Mouse (Mus musculus): Measurements from ENCODE around the gene Serac1. TPM values are rescaled to one million over a fixed set of nuclear protein-coding genes. Genes with fewer than 3 reads are reported as not detected.
"Not testable (repeated sequence)": the region's sequence is repeated elsewhere in the genome, so short reads cannot be mapped to it uniquely, and the experiment has no call there.

Gene Serac1
- polyA plus RNA-seq, 2 experiments = 0.69 to 1.6 TPM

- no peak overlapping the region for H3K9ac ChIP-seq (replicated peaks)
- no peaks in the 10 kb centered on the region for H3K36me3 ChIP-seq (replicated peaks; ENCODE audit: control insufficient read depth, insufficient read depth, low read depth)
- H3K27me3 ChIP-seq (ENCODE audit: control insufficient read depth, insufficient read depth, low read length) = no peaks in the 10 kb centered on the region
- ATAC-seq (ENCODE audit: insufficient read depth) = no peak
- H3K4me3 ChIP-seq (ENCODE audit: insufficient read depth in 1 of 2, low read depth in 2 of 2, low read length in 2 of 2) = no peak overlapping the region
- H3K9me3 ChIP-seq (ENCODE audit: control insufficient read depth, low read length) = no peaks in the 10 kb centered on the region
- no peak overlapping the region for H3K27ac ChIP-seq
- H3K4me1 ChIP-seq (replicated peaks; ENCODE audit: control insufficient read depth in 2 of 2, insufficient read depth in 2 of 2, low read length in 1 of 2) = no peaks in the 10 kb centered on the region; a peak in 1 of 4 replicates
- no peak for DNase-seq (ENCODE audit: low read depth in 3 of 3, low spot score in 3 of 3)
- WGBS (ENCODE audit: insufficient replicate concordance) = 52% methylated on average over 8 of the region's 8 CpGs
- no peak overlapping the region for H3K4me2 ChIP-seq (ENCODE audit: low read depth)
- no peak for TF ChIP-seq EP300 (IDR thresholded peaks at IDR 0.05; ENCODE audit: low read depth)
Measured at GRCm38 (mm10) chr17:6035661-6036060, 43.9 kb downstream of the Serac1 start.

- TF ChIP-seq EP300 (IDR thresholded peaks at IDR 0.05; ENCODE audit: low read depth) (no peak), CTCF (IDR thresholded peaks at IDR 0.05; ENCODE audit: low read depth) (no peak)
- Histone ChIP-seq H3K4me1 (replicated peaks; ENCODE audit: control insufficient read depth in 2 of 2, insufficient read depth in 2 of 2, low read length in 1 of 2) (no peaks in the 10 kb centered on the region), H3K36me3 (replicated peaks; ENCODE audit: control insufficient read depth, insufficient read depth, low read depth) (no peaks in the 10 kb centered on the region), H3K9me3 (ENCODE audit: control insufficient read depth, low read length) (no peaks in the 10 kb centered on the region), H3K4me2 (ENCODE audit: low read depth) (no peak overlapping the region), H3K9ac (replicated peaks) (no peak overlapping the region), H3K4me3 (ENCODE audit: insufficient read depth in 1 of 2, low read depth in 2 of 2, low read length in 2 of 2) (no peak overlapping the region), H3K27ac (no peak overlapping the region), H3K27me3 (ENCODE audit: control insufficient read depth, insufficient read depth, low read length) (no peaks in the 10 kb centered on the region)
- WGBS (ENCODE audit: insufficient replicate concordance) = 69% methylated on average over 7 of the region's 7 CpGs
- DNase-seq (ENCODE audit: low read depth in 3 of 3, low spot score in 3 of 3) = no peak
- no peak for ATAC-seq (ENCODE audit: insufficient read depth)
Measured at GRCm38 (mm10) chr17:6025831-6026230, 53.7 kb downstream of the Serac1 start.

DNA sequence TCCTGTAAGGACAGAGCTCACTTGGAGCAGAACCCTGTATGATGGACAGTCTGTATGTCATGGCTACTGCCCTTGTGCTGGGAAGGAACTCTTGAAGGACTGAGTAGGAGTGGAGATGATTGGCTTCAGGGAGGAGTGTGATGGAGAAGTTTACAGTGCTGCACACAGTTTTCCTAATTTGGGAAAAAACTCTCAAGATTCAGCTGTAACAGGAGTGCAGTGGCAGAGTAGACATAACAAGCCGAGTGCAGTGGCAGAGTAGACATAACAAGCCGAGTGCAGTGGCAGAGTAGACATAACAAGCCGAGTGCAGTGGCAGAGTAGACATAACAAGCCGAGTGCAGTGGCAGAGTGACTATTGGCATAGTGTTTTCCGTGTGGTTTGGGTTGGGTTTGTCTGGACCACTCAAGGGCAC is 58.2 kb downstream of the Serac1 start:
- DNase-seq (ENCODE audit: low read depth in 3 of 3, low spot score in 3 of 3) = not testable (repeated sequence)

DNA sequence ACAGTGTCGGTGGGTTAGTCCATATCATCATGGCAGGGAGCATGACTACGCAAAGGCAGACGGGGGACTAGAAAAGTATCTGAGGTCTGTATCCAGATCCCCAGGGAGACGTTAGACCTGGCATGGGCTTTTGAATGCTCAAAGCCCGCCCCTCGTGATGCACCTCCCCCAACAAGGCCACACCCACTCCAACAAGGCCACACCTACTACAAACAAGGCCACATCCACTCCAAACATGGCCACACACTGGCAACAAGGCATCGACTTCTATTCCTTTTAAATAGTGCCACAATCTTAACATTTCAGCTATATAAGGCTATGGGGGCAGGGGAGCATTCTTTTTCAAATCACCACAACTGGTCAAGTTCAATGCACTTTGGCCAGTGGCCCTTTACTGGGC is 58.9 kb downstream of the Serac1 start:
- no peaks in the 10 kb centered on the region for H3K27me3 ChIP-seq (ENCODE audit: control insufficient read depth, insufficient read depth, low read length)
- no peak overlapping the region for H3K4me2 ChIP-seq (ENCODE audit: low read depth)
- H3K27ac ChIP-seq = no peak overlapping the region
- ATAC-seq (ENCODE audit: insufficient read depth) = no peak
- no peak for DNase-seq (ENCODE audit: low read depth in 3 of 3, low spot score in 3 of 3)
- no peaks in the 10 kb centered on the region for H3K9me3 ChIP-seq (ENCODE audit: control insufficient read depth, low read length)
- no peaks in the 10 kb centered on the region for H3K36me3 ChIP-seq (replicated peaks; ENCODE audit: control insufficient read depth, insufficient read depth, low read depth)
- H3K4me3 ChIP-seq (ENCODE audit: insufficient read depth in 1 of 2, low read depth in 2 of 2, low read length in 2 of 2) = no peak overlapping the region
- TF ChIP-seq EP300 (IDR thresholded peaks at IDR 0.05; ENCODE audit: low read depth) = no peak
- TF ChIP-seq CTCF (IDR thresholded peaks at IDR 0.05; ENCODE audit: low read depth) = no peak
- 47% methylated on average over 7 of the region's 7 CpGs for WGBS (ENCODE audit: insufficient replicate concordance)
- peaks cover 0 to 6% of the 10 kb centered on the region in 2 experiments; a peak in 1 of 4 replicates for H3K4me1 ChIP-seq (replicated peaks; ENCODE audit: control insufficient read depth in 2 of 2, insufficient read depth in 2 of 2, low read length in 1 of 2)
- no peak overlapping the region for H3K9ac ChIP-seq (replicated peaks)

More for the DNA sequence above, 58.2 kb downstream of the Serac1 start:
- H3K36me3 ChIP-seq (replicated peaks; ENCODE audit: control insufficient read depth, insufficient read depth, low read depth); ATAC-seq (ENCODE audit: insufficient read depth); H3K4me3 ChIP-seq (ENCODE audit: insufficient read depth in 1 of 2, low read depth in 2 of 2, low read length in 2 of 2); H3K9ac ChIP-seq (replicated peaks); H3K9me3 ChIP-seq (ENCODE audit: control insufficient read depth, low read length); H3K4me2 ChIP-seq (ENCODE audit: low read depth); H3K27ac ChIP-seq; H3K27me3 ChIP-seq (ENCODE audit: control insufficient read depth, insufficient read depth, low read length); H3K4me1 ChIP-seq (replicated peaks; ENCODE audit: control insufficient read depth in 2 of 2, insufficient read depth in 2 of 2, low read length in 1 of 2): not testable (repeated sequence)
- 32% methylated on average over 5 of the region's 5 CpGs for WGBS (ENCODE audit: insufficient replicate concordance)

GRCm38 (mm10) chr17:6019776-6020175 is 59.8 kb downstream of the Serac1 start:
- peaks cover 0 to 6% of the 10 kb centered on the region in 2 experiments; a peak in 1 of 4 replicates for H3K4me1 ChIP-seq (replicated peaks; ENCODE audit: control insufficient read depth in 2 of 2, insufficient read depth in 2 of 2, low read length in 1 of 2)
- DNase-seq (ENCODE audit: low read depth in 3 of 3, low spot score in 3 of 3) = no peak
- WGBS (ENCODE audit: insufficient replicate concordance) = 32% methylated on average over 2 of the region's 2 CpGs
- ATAC-seq (ENCODE audit: insufficient read depth) = no peak
- no peak overlapping the region for H3K4me2 ChIP-seq (ENCODE audit: low read depth)
- TF ChIP-seq EP300 (IDR thresholded peaks at IDR 0.05; ENCODE audit: low read depth) (no peak), CTCF (IDR thresholded peaks at IDR 0.05; ENCODE audit: low read depth) (peak; percentile 77)
- H3K36me3 ChIP-seq (replicated peaks; ENCODE audit: control insufficient read depth, insufficient read depth, low read depth) = no peaks in the 10 kb centered on the region
- H3K9me3 ChIP-seq (ENCODE audit: control insufficient read depth, low read length) = no peaks in the 10 kb centered on the region
- H3K9ac ChIP-seq (replicated peaks) = no peak overlapping the region
- H3K4me3 ChIP-seq (ENCODE audit: insufficient read depth in 1 of 2, low read depth in 2 of 2, low read length in 2 of 2) = no peak overlapping the region
- no peaks in the 10 kb centered on the region for H3K27me3 ChIP-seq (ENCODE audit: control insufficient read depth, insufficient read depth, low read length)
- no peak overlapping the region for H3K27ac ChIP-seq

All from liver, embryonic 14.5 days (tissue).